Comparison of ENCODE assay signal across 8 mouse cellular contexts in genomic region chr5:121711928-121712231, GRCm38 (mm10). TPM values are rescaled to one million over a fixed set of nuclear protein-coding genes. Genes with fewer than 3 reads are reported as not detected.
A peak's percentile ranks its signal among the peaks of the same experiment; 100 is the strongest.
DNase-seq lines count a peak whose midpoint lies in the region; ATAC-seq and TF ChIP-seq lines count a peak whose summit lies in the region.

No protein-coding gene starts in this region.

- H3K27me3 ChIP-seq in liver, adult 2 months (ENCODE audit: control insufficient read depth, insufficient read depth, low read length) = no peaks in the 10 kb centered on the region
- no peaks in the 10 kb centered on the region for H3K27me3 ChIP-seq in embryonic facial prominence, embryonic 15.5 days
- H3K27me3 ChIP-seq in intestine, postnatal 0 days (replicated peaks; ENCODE audit: control insufficient read depth, insufficient read depth, low read length) = no peaks in the 10 kb centered on the region
- H3K27me3 ChIP-seq in neural tube, embryonic 15.5 days (replicated peaks) = no peaks in the 10 kb centered on the region

- H3K36me3 ChIP-seq in liver, adult 2 months (ENCODE audit: control insufficient read depth, insufficient read depth, low read length) = no peaks in the 10 kb centered on the region
- no peaks in the 10 kb centered on the region for H3K36me3 ChIP-seq in embryonic facial prominence, embryonic 15.5 days
- H3K36me3 ChIP-seq in intestine, postnatal 0 days (ENCODE audit: control insufficient read depth, insufficient read depth) = no peaks in the 10 kb centered on the region; the same call in 1 of the 2 replicates
- H3K36me3 ChIP-seq in neural tube, embryonic 15.5 days = no peaks in the 10 kb centered on the region

- peak overlapping the region; percentile 82 for H3K27ac ChIP-seq in liver, adult 2 months (replicated peaks; ENCODE audit: insufficient read depth, low read depth, low read length)
- H3K27ac ChIP-seq in embryonic facial prominence, embryonic 15.5 days (replicated peaks) = peak overlapping the region; percentile 95
- peak overlapping the region; percentile 97 for H3K27ac ChIP-seq in intestine, postnatal 0 days (ENCODE audit: low read depth, low read length)
- peak overlapping the region; percentile 98 for H3K27ac ChIP-seq in neural tube, embryonic 15.5 days (replicated peaks)

- peak; percentile 60 for ATAC-seq in embryonic facial prominence, embryonic 15.5 days (ENCODE audit: insufficient number of reproducible peaks, low FRiP score, low TSS enrichment, low read depth)
- ATAC-seq in intestine, postnatal 0 days = peak; percentile 50
- peak; percentile 70 for ATAC-seq in neural tube, embryonic 15.5 days (ENCODE audit: low FRiP score)

- no peak for TF ChIP-seq CTCF in liver, adult 2 months (IDR thresholded peaks at IDR 0.05; ENCODE audit: low read depth, low read length)
- TF ChIP-seq CTCF in intestine, postnatal 0 days (IDR thresholded peaks at IDR 0.05; ENCODE audit: low read depth) = no peak

- no peak for TF ChIP-seq POLR2A in liver, adult 2 months (IDR thresholded peaks at IDR 0.05; ENCODE audit: extremely low read depth, insufficient read depth, low read length)

- 4% methylated on average over 43 of the region's 57 CpGs for WGBS in liver, adult 2 months
- 0% methylated on average over 40 of the region's 57 CpGs for WGBS in embryonic facial prominence, embryonic 15.5 days
- WGBS in intestine, postnatal 0 days = 0% methylated on average over 41 of the region's 57 CpGs
- under 1% methylated on average over 49 of the region's 57 CpGs for WGBS in neural tube, embryonic 15.5 days

- peaks cover 33% of the 10 kb centered on the region for H3K79me2 ChIP-seq in liver, adult 2 months (ENCODE audit: control insufficient read depth, insufficient read depth, low read length)

- peak overlapping the region; percentile 97 for H3K9ac ChIP-seq in liver, adult 2 months (ENCODE audit: low read depth, low read length)
- peak overlapping the region; percentile 90 for H3K9ac ChIP-seq in embryonic facial prominence, embryonic 15.5 days
- H3K9ac ChIP-seq in intestine, postnatal 0 days (ENCODE audit: low read depth, low read length) = peak overlapping the region; percentile 90
- H3K9ac ChIP-seq in neural tube, embryonic 15.5 days (replicated peaks) = peak overlapping the region; percentile 97

- peak overlapping the region; percentile 99 for H3K4me3 ChIP-seq in liver, adult 2 months (ENCODE audit: insufficient read depth, low read depth, low read length)
- peak overlapping the region; percentile 97 for H3K4me3 ChIP-seq in embryonic facial prominence, embryonic 15.5 days (replicated peaks)
- peak overlapping the region; percentile 88 for H3K4me3 ChIP-seq in intestine, postnatal 0 days (ENCODE audit: low read depth, low read length)
- H3K4me3 ChIP-seq in neural tube, embryonic 15.5 days (replicated peaks) = peak overlapping the region; percentile 91

- H3K4me1 ChIP-seq in liver, adult 2 months (ENCODE audit: control insufficient read depth, insufficient read depth, low read length) = peaks cover 16% of the 10 kb centered on the region
- peaks cover 24% of the 10 kb centered on the region for H3K4me1 ChIP-seq in embryonic facial prominence, embryonic 15.5 days
- H3K4me1 ChIP-seq in intestine, postnatal 0 days (replicated peaks; ENCODE audit: control insufficient read depth, insufficient read depth, low read length) = 0 out of 2 replicates have a peak, but pooled peaks cover 7% of the 10 kb centered on the region
- peaks cover 46% of the 10 kb centered on the region for H3K4me1 ChIP-seq in neural tube, embryonic 15.5 days

- H3K9me3 ChIP-seq in embryonic facial prominence, embryonic 15.5 days (replicated peaks) = no peaks in the 10 kb centered on the region
- no peaks in the 10 kb centered on the region for H3K9me3 ChIP-seq in intestine, postnatal 0 days (ENCODE audit: control insufficient read depth)
- no peaks in the 10 kb centered on the region for H3K9me3 ChIP-seq in neural tube, embryonic 15.5 days (replicated peaks)

- peak overlapping the region; percentile 73 for H3K4me2 ChIP-seq in embryonic facial prominence, embryonic 15.5 days (replicated peaks)
- peak overlapping the region; percentile 84 for H3K4me2 ChIP-seq in intestine, postnatal 0 days (replicated peaks; ENCODE audit: low read depth)
- H3K4me2 ChIP-seq in neural tube, embryonic 15.5 days = peak overlapping the region; percentile 90

- DNase-seq in liver, adult 2 months (ENCODE audit: extremely low read depth, low read depth, low spot score) = no peak
- no peak for DNase-seq in liver
- no peak for DNase-seq in embryo, embryonic 10.5 days (ENCODE audit: low spot score)
- DNase-seq in gastrocnemius, adult 8-10 months (ENCODE audit: low spot score in 2 of 2) = no peak
- no peak for DNase-seq in frontal cortex, postnatal 36 days (ENCODE audit: low spot score in 2 of 2)

RNA-seq across cellular contexts. Expression of gene Atxn2, which starts 0.7 kb away (rescaled TPM):
- 58.5 and 74.7 TPM in 2 replicates for total RNA-seq in liver, adult 2 months (2014; rRNA removed)
- 70.1 and 92.8 TPM in 2 replicates for polyA plus RNA-seq in liver, adult 2 months (2012; rRNA removed)
- 60.5 and 65.2 TPM in 2 replicates for polyA plus RNA-seq in embryonic facial prominence, embryonic 15.5 days (2015; fragmentation: Nextera tagmentation; extraction: Ambion mirVana)
- polyA plus RNA-seq in intestine, postnatal 0 days (2015; fragmentation: Nextera tagmentation; extraction: Ambion mirVana) = 54.3 and 62.6 TPM in 2 replicates
- polyA plus RNA-seq in neural tube, embryonic 15.5 days (2015; fragmentation: Nextera tagmentation; extraction: Ambion mirVana) = 70.2 and 100 TPM in 2 replicates
- 100 to 1,000 TPM in 1 of 4 experiments, 10 to 100 TPM in 3; 82.6 to 108 (median 88.6) TPM for total RNA-seq in gastrocnemius, adult 8-10 months (2022)

RNA-seq across cellular contexts. Expression of gene Brap, which starts 51.5 kb away (rescaled TPM):
- 95.5 and 112 TPM in 2 replicates for total RNA-seq in liver, adult 2 months (2014; rRNA removed)
- polyA plus RNA-seq in liver, adult 2 months (2012; rRNA removed) = 48.1 and 48.7 TPM in 2 replicates
- polyA plus RNA-seq in embryonic facial prominence, embryonic 15.5 days (2015; fragmentation: Nextera tagmentation; extraction: Ambion mirVana) = 47.4 and 50.2 TPM in 2 replicates
- 30.6 and 30.7 TPM in 2 replicates for polyA plus RNA-seq in intestine, postnatal 0 days (2015; fragmentation: Nextera tagmentation; extraction: Ambion mirVana)
- 38.9 and 42.1 TPM in 2 replicates for polyA plus RNA-seq in neural tube, embryonic 15.5 days (2015; fragmentation: Nextera tagmentation; extraction: Ambion mirVana)
- 10 to 100 TPM; 32.5 to 36.5 (median 34.7) TPM for total RNA-seq in gastrocnemius, adult 8-10 months (2022)

RNA-seq across cellular contexts. Expression of gene Acad10, which starts 51.6 kb away (rescaled TPM):
- total RNA-seq in liver, adult 2 months (2014; rRNA removed) = 19.6 and 23.5 TPM in 2 replicates
- polyA plus RNA-seq in liver, adult 2 months (2012; rRNA removed) = 27.5 and 27.7 TPM in 2 replicates
- 2.8 and 3.4 TPM in 2 replicates for polyA plus RNA-seq in embryonic facial prominence, embryonic 15.5 days (2015; fragmentation: Nextera tagmentation; extraction: Ambion mirVana)
- polyA plus RNA-seq in intestine, postnatal 0 days (2015; fragmentation: Nextera tagmentation; extraction: Ambion mirVana) = 5.3 and 5.6 TPM in 2 replicates
- 0.91 and 1.8 TPM in 2 replicates for polyA plus RNA-seq in neural tube, embryonic 15.5 days (2015; fragmentation: Nextera tagmentation; extraction: Ambion mirVana)
- 10 to 100 TPM; 12.7 to 14.7 (median 13.5) TPM for total RNA-seq in gastrocnemius, adult 8-10 months (2022)
